Mouse (Mus musculus): Measurements from ENCODE around the gene Man1b1. TPM values are rescaled to one million over a fixed set of nuclear protein-coding genes. Genes with fewer than 3 reads are reported as not detected.

Man1b1 gene
- polyA plus RNA-seq, 1 experiment from 2014 or later, result 65.8 TPM

DNA sequence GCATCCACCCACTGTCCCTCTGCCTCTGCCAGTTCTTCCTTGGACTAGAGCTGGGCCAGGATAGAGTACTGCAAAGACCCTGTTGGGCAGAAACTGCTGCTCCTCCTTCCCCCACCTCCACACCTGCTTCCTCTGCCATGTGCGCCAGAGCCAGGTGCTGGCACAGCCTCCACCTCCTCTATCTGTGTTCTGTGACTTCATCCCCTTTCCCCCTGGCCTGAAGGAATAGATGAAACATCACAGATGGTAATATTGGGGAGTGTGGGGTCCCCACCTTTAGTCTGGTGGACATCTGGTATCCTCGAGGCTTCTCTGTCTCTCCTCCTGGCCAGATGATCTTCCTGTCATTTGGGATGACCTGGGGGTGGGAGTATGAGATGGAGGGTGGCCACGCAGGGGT, 28.7 kb upstream of the Man1b1 start:
- Histone ChIP-seq H3K27me3 (ENCODE audit: control insufficient read depth, insufficient read depth, low read length) (peaks cover 28% of the 10 kb centered on the region; the same call in 1 of the 2 replicates), H3K9ac (ENCODE audit: low read length) (no peak overlapping the region), H3K4me3 (ENCODE audit: low read depth, low read length) (no peak overlapping the region), H3K4me1 (ENCODE audit: control insufficient read depth, insufficient read depth, low read length) (no peaks in the 10 kb centered on the region; the same call in 1 of the 2 replicates), H3K36me3 (ENCODE audit: control insufficient read depth, insufficient read depth, low read length) (no peaks in the 10 kb centered on the region), H3K4me2 (ENCODE audit: low read depth) (no peak overlapping the region), H3K9me3 (ENCODE audit: control insufficient read depth, low read length) (no peaks in the 10 kb centered on the region), H3K27ac (ENCODE audit: low read depth, low read length) (no peak overlapping the region)
- 67% methylated on average over 3 of the region's 3 CpGs for WGBS
- ATAC-seq (ENCODE audit: insufficient read depth, low FRiP score, low TSS enrichment) (no peak), DNase-seq (ENCODE audit: low spot score) (no peak)

DNA sequence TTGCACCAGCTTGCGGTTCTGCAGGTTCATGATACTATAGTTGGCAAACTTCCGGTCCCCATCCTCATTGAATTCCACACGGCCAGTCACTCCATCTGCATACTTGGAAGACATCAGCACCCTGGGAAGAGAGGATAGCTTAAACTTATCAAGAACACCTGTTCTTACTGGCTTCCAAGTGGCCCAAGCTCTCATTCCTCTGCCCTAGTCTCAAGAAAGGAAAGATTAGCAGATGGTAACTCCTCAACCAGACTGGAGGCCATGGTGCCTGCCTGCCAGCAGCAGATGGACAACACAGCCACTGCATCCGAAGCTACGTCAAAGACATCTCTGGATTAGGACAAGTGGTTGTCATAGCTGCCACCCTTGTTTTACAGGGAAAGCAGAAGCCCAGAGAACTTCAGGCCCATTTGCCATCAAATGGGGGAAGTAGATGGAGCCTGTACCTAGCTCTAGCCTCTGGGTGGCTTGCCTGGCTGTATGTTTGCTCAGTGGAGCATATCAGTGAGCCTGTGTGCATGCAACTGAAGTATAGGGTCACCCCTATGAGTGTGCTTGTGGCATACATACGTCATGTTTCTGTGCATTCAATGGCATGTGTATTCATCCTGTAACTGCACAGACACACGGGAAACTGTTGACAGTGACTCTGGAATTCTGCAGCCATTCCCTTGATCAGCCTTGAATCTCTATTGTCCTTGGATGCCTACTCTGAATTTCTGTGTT, 28.0 kb upstream of the Man1b1 start:
- no peak overlapping the region for H3K9ac ChIP-seq (ENCODE audit: low read length)
- DNase-seq (ENCODE audit: low spot score), result peak; percentile 5
- H3K27me3 ChIP-seq (ENCODE audit: control insufficient read depth, insufficient read depth, low read length), result peaks cover 32% of the 10 kb centered on the region

DNA sequence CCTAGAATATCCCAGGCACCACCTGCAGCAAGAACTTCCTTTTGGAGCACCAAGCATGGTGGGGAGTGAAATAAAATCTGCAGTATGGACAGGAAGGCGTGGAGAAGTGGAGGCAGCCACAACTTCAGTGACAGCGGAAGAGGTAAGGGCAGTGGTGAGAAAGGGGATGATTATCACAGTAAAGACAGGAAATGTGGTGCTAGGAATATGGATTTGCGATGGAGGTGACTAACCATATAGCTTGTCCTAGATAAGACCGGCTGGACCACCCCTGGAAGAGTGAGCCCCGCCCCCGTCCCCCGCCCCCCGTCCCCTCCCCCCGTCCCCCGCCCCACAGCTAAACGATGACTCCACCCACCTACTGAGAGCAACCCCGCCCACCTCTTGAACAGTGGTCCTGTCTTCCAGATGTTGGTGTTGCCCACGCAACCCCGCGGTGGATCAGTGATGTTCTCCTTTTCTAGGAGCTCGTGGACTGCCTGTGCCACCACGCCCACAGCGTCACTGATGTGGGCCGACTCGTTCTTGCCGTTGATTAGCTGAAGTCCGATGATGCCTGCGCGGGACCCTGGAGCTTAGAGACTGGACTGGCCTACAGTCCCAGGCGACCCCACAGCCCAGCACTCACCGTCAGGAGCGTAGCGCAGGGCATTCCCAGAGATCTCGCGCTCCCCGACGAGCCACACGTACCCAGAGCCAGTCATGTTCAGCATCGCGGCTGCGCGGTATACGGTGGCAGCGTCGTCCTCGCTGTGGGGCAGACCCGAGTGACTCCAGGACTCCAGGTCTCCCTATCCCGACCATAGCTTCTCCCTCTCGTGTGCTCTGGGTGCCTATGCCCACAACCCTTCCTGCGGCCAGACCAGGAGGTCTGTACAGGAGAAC, 27.2 kb upstream of the Man1b1 start:
- Histone ChIP-seq H3K4me2 (ENCODE audit: low read depth) (peak overlapping the region; percentile 78), H3K27me3 (ENCODE audit: control insufficient read depth, insufficient read depth, low read length) (peaks cover 37% of the 10 kb centered on the region), H3K36me3 (ENCODE audit: control insufficient read depth, insufficient read depth, low read length) (no peaks in the 10 kb centered on the region), H3K9me3 (ENCODE audit: control insufficient read depth, low read length) (no peaks in the 10 kb centered on the region), H3K4me3 (ENCODE audit: low read depth, low read length) (peak overlapping the region; percentile 42), H3K27ac (ENCODE audit: low read depth, low read length) (no peak overlapping the region), H3K4me1 (ENCODE audit: control insufficient read depth, insufficient read depth, low read length) (no peaks in the 10 kb centered on the region; the same call in 1 of the 2 replicates), H3K9ac (ENCODE audit: low read length) (peak overlapping the region; percentile 35)
- WGBS, result 3% methylated on average over 37 of the region's 45 CpGs
- peak; percentile 76 for ATAC-seq (ENCODE audit: insufficient read depth, low FRiP score, low TSS enrichment)
- DNase-seq (ENCODE audit: low spot score), result peak; percentile 76

More for the DNA sequence above, 28.0 kb upstream of the Man1b1 start:
- Histone ChIP-seq H3K27ac (ENCODE audit: low read depth, low read length) (no peak overlapping the region), H3K4me2 (ENCODE audit: low read depth) (peak overlapping the region; percentile 78; the same call in 1 of the 2 replicates), H3K4me3 (ENCODE audit: low read depth, low read length) (peak overlapping the region; percentile 42; the same call in 1 of the 2 replicates), H3K9me3 (ENCODE audit: control insufficient read depth, low read length) (no peaks in the 10 kb centered on the region), H3K4me1 (ENCODE audit: control insufficient read depth, insufficient read depth, low read length) (no peaks in the 10 kb centered on the region; the same call in 1 of the 2 replicates), H3K36me3 (ENCODE audit: control insufficient read depth, insufficient read depth, low read length) (no peaks in the 10 kb centered on the region)
- 71% methylated on average over 7 of the region's 7 CpGs for WGBS
- no peak for ATAC-seq (ENCODE audit: insufficient read depth, low FRiP score, low TSS enrichment)

DNA sequence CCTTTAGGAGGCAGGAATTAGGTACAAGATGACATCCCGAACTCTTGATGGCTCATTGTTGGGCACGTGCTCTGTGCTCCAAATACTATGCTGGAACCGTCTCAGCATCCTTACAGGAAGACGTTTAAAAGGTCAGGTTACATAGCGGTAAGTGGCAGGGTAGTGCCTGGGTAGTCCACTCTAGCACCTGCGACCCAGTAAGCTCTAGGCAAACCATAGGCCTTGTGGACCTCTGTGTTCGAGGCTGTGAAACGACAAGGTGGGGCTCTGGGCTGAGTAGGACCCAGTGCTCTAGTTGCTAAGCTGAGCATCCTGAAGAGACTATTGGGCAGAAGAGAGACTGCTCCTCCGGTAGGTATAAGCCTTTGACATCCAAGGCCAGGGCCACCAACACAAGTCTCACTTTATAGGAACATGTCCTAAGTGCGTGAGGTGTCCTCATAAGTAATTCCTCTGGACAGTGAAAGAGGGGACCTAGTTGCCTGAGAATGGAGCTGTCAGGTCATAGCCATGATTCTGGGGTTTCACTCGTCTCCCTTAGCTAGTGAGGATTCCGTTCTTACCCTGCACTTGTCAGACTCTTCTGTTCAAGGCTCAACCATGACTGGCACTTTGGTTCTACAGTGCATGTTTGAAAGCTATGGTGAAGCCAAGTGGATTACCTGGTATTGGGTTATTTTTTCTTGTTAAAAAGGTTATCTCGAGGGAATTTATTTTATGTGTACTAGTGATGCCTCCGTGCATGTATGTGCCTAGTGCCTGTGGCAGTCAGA, 26.4 kb upstream of the Man1b1 start:
- H3K27me3 ChIP-seq (ENCODE audit: control insufficient read depth, insufficient read depth, low read length), result peaks cover 45% of the 10 kb centered on the region
- H3K4me3 ChIP-seq (ENCODE audit: low read depth, low read length), result peak overlapping the region; percentile 42
- peak overlapping the region; percentile 78 for H3K4me2 ChIP-seq (ENCODE audit: low read depth)
- H3K4me1 ChIP-seq (ENCODE audit: control insufficient read depth, insufficient read depth, low read length), result no peaks in the 10 kb centered on the region; the same call in 1 of the 2 replicates
- ATAC-seq (ENCODE audit: insufficient read depth, low FRiP score, low TSS enrichment) (no peak), DNase-seq (ENCODE audit: low spot score) (peak; percentile 0)
- no peak overlapping the region for H3K27ac ChIP-seq (ENCODE audit: low read depth, low read length)
- WGBS, result 46% methylated on average over 14 of the region's 14 CpGs
- H3K9me3 ChIP-seq (ENCODE audit: control insufficient read depth, low read length), result no peaks in the 10 kb centered on the region
- H3K36me3 ChIP-seq (ENCODE audit: control insufficient read depth, insufficient read depth, low read length), result no peaks in the 10 kb centered on the region
- H3K9ac ChIP-seq (ENCODE audit: low read length), result peak overlapping the region; percentile 35

DNA sequence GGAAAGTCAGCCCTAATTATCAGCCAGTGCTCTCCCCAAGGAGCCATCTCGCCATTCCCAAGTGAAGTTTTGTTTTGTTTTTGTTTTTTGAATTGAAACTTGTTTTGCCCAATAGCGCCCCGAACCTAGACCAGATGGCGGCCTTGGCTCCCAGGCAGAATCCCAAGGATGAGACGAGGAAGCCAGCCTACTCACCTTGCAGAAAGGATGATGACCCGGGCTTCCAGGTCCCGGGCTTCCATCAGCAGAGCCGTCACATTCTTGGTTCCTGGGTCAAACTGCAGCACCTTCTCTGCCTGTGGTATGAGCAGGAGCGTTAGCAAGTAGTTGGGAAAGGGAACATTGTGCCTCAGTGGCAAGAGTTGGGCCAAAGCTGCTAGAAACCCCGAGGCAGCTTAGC, 22.0 kb upstream of the Man1b1 start:
- H3K4me2 ChIP-seq (ENCODE audit: low read depth), result no peak overlapping the region
- no peaks in the 10 kb centered on the region for H3K9me3 ChIP-seq (ENCODE audit: control insufficient read depth, low read length)
- WGBS, result 58% methylated on average over 10 of the region's 10 CpGs
- no peak for ATAC-seq (ENCODE audit: insufficient read depth, low FRiP score, low TSS enrichment)
- no peaks in the 10 kb centered on the region; the same call in 1 of the 2 replicates for H3K4me1 ChIP-seq (ENCODE audit: control insufficient read depth, insufficient read depth, low read length)
- H3K27ac ChIP-seq (ENCODE audit: low read depth, low read length), result no peak overlapping the region
- H3K9ac ChIP-seq (ENCODE audit: low read length), result no peak overlapping the region
- H3K27me3 ChIP-seq (ENCODE audit: control insufficient read depth, insufficient read depth, low read length), result peaks cover 63% of the 10 kb centered on the region
- H3K36me3 ChIP-seq (ENCODE audit: control insufficient read depth, insufficient read depth, low read length), result no peaks in the 10 kb centered on the region
- H3K4me3 ChIP-seq (ENCODE audit: low read depth, low read length), result no peak overlapping the region
- DNase-seq (ENCODE audit: low spot score), result peak; percentile 4

DNA sequence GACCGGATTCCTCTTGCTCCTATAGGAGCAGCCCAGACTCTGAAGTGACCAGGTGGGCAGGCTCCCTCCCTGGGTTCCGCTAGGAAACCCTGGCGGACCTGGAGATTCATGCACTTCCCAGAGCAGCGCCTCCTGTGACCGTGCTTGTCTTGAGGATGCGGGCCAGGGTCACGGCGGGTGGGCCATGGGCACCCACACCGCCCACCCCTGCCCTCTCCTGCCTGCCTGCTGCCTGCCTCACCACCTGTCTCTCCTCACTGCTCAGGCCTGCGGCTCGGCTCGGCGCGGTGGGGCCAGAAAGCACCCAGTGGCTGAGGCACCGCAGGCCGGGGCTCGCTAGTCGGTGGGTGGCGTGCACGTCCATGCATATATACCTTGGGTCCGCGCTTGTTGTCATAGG, 21.2 kb upstream of the Man1b1 start:
- no peaks in the 10 kb centered on the region for H3K36me3 ChIP-seq (ENCODE audit: control insufficient read depth, insufficient read depth, low read length)
- ATAC-seq (ENCODE audit: insufficient read depth, low FRiP score, low TSS enrichment) (no peak), DNase-seq (ENCODE audit: low spot score) (peak; percentile 7)
- H3K27ac ChIP-seq (ENCODE audit: low read depth, low read length), result no peak overlapping the region
- no peak overlapping the region for H3K4me3 ChIP-seq (ENCODE audit: low read depth, low read length)
- no peaks in the 10 kb centered on the region for H3K4me1 ChIP-seq (ENCODE audit: control insufficient read depth, insufficient read depth, low read length)
- no peak overlapping the region for H3K4me2 ChIP-seq (ENCODE audit: low read depth)
- H3K9me3 ChIP-seq (ENCODE audit: control insufficient read depth, low read length), result no peaks in the 10 kb centered on the region
- WGBS, result 2% methylated on average over 22 of the region's 22 CpGs
- peaks cover 58% of the 10 kb centered on the region for H3K27me3 ChIP-seq (ENCODE audit: control insufficient read depth, insufficient read depth, low read length)
- no peak overlapping the region for H3K9ac ChIP-seq (ENCODE audit: low read length)

DNA sequence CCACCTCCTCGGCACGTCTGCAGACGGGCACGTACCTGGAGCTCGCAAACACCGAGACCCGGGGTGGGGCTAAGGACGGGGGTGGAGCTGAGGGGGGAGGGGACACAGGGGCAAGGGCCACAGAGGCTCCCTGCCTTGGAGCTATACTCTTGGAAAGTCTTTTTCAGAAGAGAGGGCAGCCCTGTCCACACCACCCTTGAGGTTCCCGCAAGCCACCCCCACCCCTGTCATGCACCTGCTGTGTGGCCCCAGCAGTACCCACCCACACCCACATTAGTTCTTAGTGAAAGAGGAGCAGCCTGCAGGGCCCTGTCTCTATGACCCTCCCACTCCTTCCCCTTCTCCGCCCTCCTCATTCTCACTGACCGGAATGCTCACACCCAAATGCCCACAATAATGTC, 20.6 kb upstream of the Man1b1 start:
- Histone ChIP-seq H3K4me1 (ENCODE audit: control insufficient read depth, insufficient read depth, low read length) (no peaks in the 10 kb centered on the region), H3K27me3 (ENCODE audit: control insufficient read depth, insufficient read depth, low read length) (peaks cover 58% of the 10 kb centered on the region), H3K9me3 (ENCODE audit: control insufficient read depth, low read length) (no peaks in the 10 kb centered on the region), H3K27ac (ENCODE audit: low read depth, low read length) (no peak overlapping the region), H3K36me3 (ENCODE audit: control insufficient read depth, insufficient read depth, low read length) (no peaks in the 10 kb centered on the region), H3K4me2 (ENCODE audit: low read depth) (no peak overlapping the region), H3K4me3 (ENCODE audit: low read depth, low read length) (no peak overlapping the region), H3K9ac (ENCODE audit: low read length) (no peak overlapping the region)
- 2% methylated on average over 11 of the region's 11 CpGs for WGBS
- no peak for DNase-seq (ENCODE audit: low spot score)
- ATAC-seq (ENCODE audit: insufficient read depth, low FRiP score, low TSS enrichment), result no peak

Measured in neural tube, embryonic 11.5 days (tissue).